Mouse (Mus musculus): Measurements from ENCODE around the gene Pafah1b3. TPM values are rescaled to one million over a fixed set of nuclear protein-coding genes. Genes with fewer than 3 reads are reported as not detected.
A peak's percentile ranks its signal among the peaks of the same experiment; 100 is the strongest.

Pafah1b3 gene
- total and polyA plus RNA-seq, 3 experiments = 85.6 to 180 (median 110) TPM

- Histone ChIP-seq H3K27me3 (ENCODE audit: control insufficient read depth in 1 of 2, insufficient read depth in 2 of 2, low read length in 2 of 2) (no peaks in the 10 kb centered on the region), H3K4me3 (ENCODE audit: control insufficient read depth in 1 of 2, insufficient read depth in 1 of 2, low read depth in 2 of 2, low read length in 2 of 2) (peak overlapping the region; percentile 85 to 91), H3K4me1 (ENCODE audit: control insufficient read depth in 1 of 2, insufficient read depth in 2 of 2, low read length in 2 of 2) (peaks cover 9 to 26% of the 10 kb centered on the region in 2 experiments), H3K36me3 (ENCODE audit: control insufficient read depth in 1 of 2, insufficient read depth in 2 of 2, low read length in 2 of 2) (peaks cover 21 to 25% of the 10 kb centered on the region in 2 experiments), H3K9me3 (replicated peaks; ENCODE audit: insufficient read depth, low read length) (no peaks in the 10 kb centered on the region), H3K27ac (ENCODE audit: control insufficient read depth, low read depth, low read length) (peak overlapping the region; percentile 86), H3K79me2 (ENCODE audit: control insufficient read depth, insufficient read depth, low read length, poor library complexity) (peaks cover 32% of the 10 kb centered on the region), H3K9ac (ENCODE audit: control insufficient read depth, low read depth, low read length, poor library complexity, severe bottlenecking) (peak overlapping the region; percentile 80)
- 0 out of 2 replicates have a peak, but pooled peaks have one; percentile 20 for TF ChIP-seq CHD1 (IDR thresholded peaks at IDR 0.05; ENCODE audit: low read depth, low read length)
- TF ChIP-seq MYC (IDR thresholded peaks at IDR 0.05; ENCODE audit: low read depth, low read length) = no peak
- DNase-seq (ENCODE audit: low read depth, low spot score) = no peak
Observed at GRCm38 (mm10) chr7:25284171-25284570, 13.6 kb downstream of the Pafah1b3 start.

DNA sequence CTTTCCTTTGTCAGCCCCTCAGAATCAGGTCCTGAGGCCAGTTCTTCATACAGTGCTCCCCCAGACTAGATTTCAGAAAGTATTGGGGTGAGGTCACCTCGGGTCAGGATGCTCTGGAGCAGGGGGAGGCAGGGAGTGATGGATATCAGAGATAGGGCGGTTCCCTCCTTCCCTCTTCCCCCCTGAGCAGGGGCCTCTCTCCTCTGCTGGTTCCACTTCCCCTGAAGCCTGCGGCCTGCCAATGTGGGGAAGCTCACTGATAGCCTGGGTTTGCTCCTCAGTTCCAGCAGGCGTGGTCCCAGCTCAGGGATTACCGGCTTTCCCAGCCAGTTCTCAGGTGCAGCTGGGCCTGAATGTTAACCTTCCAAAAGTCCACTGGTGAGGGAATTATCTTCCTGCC, 14.1 kb downstream of the Pafah1b3 start:
- peak overlapping the region; percentile 86 for H3K27ac ChIP-seq (ENCODE audit: control insufficient read depth, low read depth, low read length)
- peak overlapping the region; percentile 85 to 91 for H3K4me3 ChIP-seq (ENCODE audit: control insufficient read depth in 1 of 2, insufficient read depth in 1 of 2, low read depth in 2 of 2, low read length in 2 of 2)
- peaks cover 32% of the 10 kb centered on the region for H3K79me2 ChIP-seq (ENCODE audit: control insufficient read depth, insufficient read depth, low read length, poor library complexity)
- H3K4me1 ChIP-seq (ENCODE audit: control insufficient read depth in 1 of 2, insufficient read depth in 2 of 2, low read length in 2 of 2) = peaks cover 9 to 26% of the 10 kb centered on the region in 2 experiments
- H3K27me3 ChIP-seq (ENCODE audit: control insufficient read depth in 1 of 2, insufficient read depth in 2 of 2, low read length in 2 of 2) = no peaks in the 10 kb centered on the region
- DNase-seq (ENCODE audit: low read depth, low spot score) = peak; percentile 87
- peaks cover 21 to 22% of the 10 kb centered on the region in 2 experiments for H3K36me3 ChIP-seq (ENCODE audit: control insufficient read depth in 1 of 2, insufficient read depth in 2 of 2, low read length in 2 of 2)
- no peaks in the 10 kb centered on the region for H3K9me3 ChIP-seq (replicated peaks; ENCODE audit: insufficient read depth, low read length)
- 0 out of 2 replicates have a peak, but pooled peaks have one; percentile 16 for TF ChIP-seq KAT2A (conservative IDR thresholded peaks at IDR 0.05; ENCODE audit: low read depth, low read length)
- TF ChIP-seq JUND (IDR thresholded peaks at IDR 0.05; ENCODE audit: low read depth, low read length) = 0 out of 2 replicates have a peak, but pooled peaks have one; percentile 34
- no peak for TF ChIP-seq MYB (IDR thresholded peaks at IDR 0.05; ENCODE audit: low read depth, low read length)
- TF ChIP-seq MYC (IDR thresholded peaks at IDR 0.05; ENCODE audit: low read depth, low read length) = peak; percentile 63; the same call in 1 of the 2 replicates
- peak; percentile 79 for TF ChIP-seq TBP (IDR thresholded peaks at IDR 0.05; ENCODE audit: low read depth, low read length)
- no peak for TF ChIP-seq CTCF (IDR thresholded peaks at IDR 0.05 in 2 of 3, conservative IDR thresholded peaks at IDR 0.05 in 1 of 3; ENCODE audit: control insufficient read depth in 1 of 3, insufficient read depth in 1 of 3, low read depth in 2 of 3, low read length in 3 of 3, poor library complexity in 1 of 3, severe bottlenecking in 1 of 3)
- 0 out of 2 replicates have a peak, but pooled peaks have one; percentile 49 for TF ChIP-seq ELF1 (IDR thresholded peaks at IDR 0.05; ENCODE audit: low read depth, low read length)
- TF ChIP-seq UBTF (IDR thresholded peaks at IDR 0.05; ENCODE audit: borderline replicate concordance, insufficient read depth, low read depth, low read length) = peak; percentile 90
- TF ChIP-seq ZKSCAN1 (IDR thresholded peaks at IDR 0.05; ENCODE audit: low read depth, low read length) = no peak
- peak; percentile 89 for TF ChIP-seq SIN3A (IDR thresholded peaks at IDR 0.05; ENCODE audit: low read length)
- peak; percentile 9 to 67; a peak in 2 of 4 replicates for TF ChIP-seq POLR2A (IDR thresholded peaks at IDR 0.05; ENCODE audit: control insufficient read depth in 1 of 2, insufficient read depth in 1 of 2, low read depth in 1 of 2, low read length in 2 of 2, poor library complexity in 1 of 2)
- TF ChIP-seq CHD1 (IDR thresholded peaks at IDR 0.05; ENCODE audit: low read depth, low read length) = no peak
- TF ChIP-seq EP300 (IDR thresholded peaks at IDR 0.05; ENCODE audit: low read depth in 1 of 2, low read length in 2 of 2) = peak; percentile 65 to 85
- peak; percentile 22; the same call in 1 of the 2 replicates for TF ChIP-seq TAL1 (IDR thresholded peaks at IDR 0.05; ENCODE audit: low read length)
- TF ChIP-seq HCFC1 (IDR thresholded peaks at IDR 0.05; ENCODE audit: low read depth, low read length) = peak; percentile 62
- TF ChIP-seq TCF12 (IDR thresholded peaks at IDR 0.05; ENCODE audit: low read depth, low read length) = peak; percentile 69; the same call in 1 of the 2 replicates
- TF ChIP-seq NELFE (IDR thresholded peaks at IDR 0.05; ENCODE audit: low read depth, low read length) = peak; percentile 72
- peak; percentile 77 for TF ChIP-seq GATA1 (IDR thresholded peaks at IDR 0.05; ENCODE audit: low read depth, low read length)
- TF ChIP-seq MXI1 (IDR thresholded peaks at IDR 0.05; ENCODE audit: low read depth, low read length) = peak; percentile 88
- TF ChIP-seq ETS1 (IDR thresholded peaks at IDR 0.05; ENCODE audit: low read depth, low read length) = peak; percentile 73
- TF ChIP-seq MEF2A (IDR thresholded peaks at IDR 0.05; ENCODE audit: extremely low read depth, insufficient replicate concordance, low read depth, low read length, poor library complexity, severe bottlenecking) = 0 out of 2 replicates have a peak, but pooled peaks have one; percentile 38
- TF ChIP-seq POLR2AphosphoS5 (IDR thresholded peaks at IDR 0.05; ENCODE audit: borderline replicate concordance, low read depth, low read length) = no peak
- TF ChIP-seq MAX (IDR thresholded peaks at IDR 0.05; ENCODE audit: low read length) = peak; percentile 41; the same call in 1 of the 2 replicates
- no peak for TF ChIP-seq CHD2 (IDR thresholded peaks at IDR 0.05; ENCODE audit: low read length)
- TF ChIP-seq ZMIZ1 (IDR thresholded peaks at IDR 0.05; ENCODE audit: low read depth, low read length) = peak; percentile 51
- no peak for TF ChIP-seq ZNF384 (IDR thresholded peaks at IDR 0.05; ENCODE audit: low read depth, low read length)
- peak; percentile 90; the same call in 1 of the 2 replicates for TF ChIP-seq MAZ (IDR thresholded peaks at IDR 0.05; ENCODE audit: low read depth, low read length)
- peak; percentile 81 for TF ChIP-seq POLR2AphosphoS2 (IDR thresholded peaks at IDR 0.05; ENCODE audit: low read length)
- TF ChIP-seq SMC3 (IDR thresholded peaks at IDR 0.05; ENCODE audit: low read depth, low read length) = 0 out of 2 replicates have a peak, but pooled peaks have one; percentile 16
- TF ChIP-seq RCOR1 (IDR thresholded peaks at IDR 0.05; ENCODE audit: low read depth, low read length) = peak; percentile 79
- H3K9ac ChIP-seq (ENCODE audit: control insufficient read depth, low read depth, low read length, poor library complexity, severe bottlenecking) = peak overlapping the region; percentile 80
